Mouse (Mus musculus) stomach, embryonic 14.5 days (tissue): Measurements from ENCODE around the gene Camk2b. TPM values are rescaled to one million over a fixed set of nuclear protein-coding genes. Genes with fewer than 3 reads are reported as not detected.

ENCODE experiments used
- ATAC-seq: fragments of 200-750 bp; cut with Nextera tagmentation; 2 replicates; pipeline ENCODE4 v1.8.0; 2017; ENCODE audit warnings: low read depth, moderate TSS enrichment; ENCODE audit not compliant: insufficient number of reproducible peaks, insufficient read depth, low FRiP score
- H3K27ac ChIP-seq: fragments of 300-500 bp; sonication (generic); 2 replicates; pipeline ENCODE4 v1.5.1; 2014; ENCODE audit warnings: mild to moderate bottlenecking, low read length, moderate library complexity, mixed read lengths
- H3K27me3 ChIP-seq: fragments of 300-500 bp; sonication (generic); 2 replicates; pipeline ENCODE4 v1.6.1; 2014; ENCODE audit warnings: low read length, control low read depth, mixed read lengths; ENCODE audit not compliant: control insufficient read depth, insufficient read depth
- H3K36me3 ChIP-seq: fragments of 300-500 bp; sonication (generic); 2 replicates; pipeline ENCODE4 v1.6.1; 2014; ENCODE audit warnings: mild to moderate bottlenecking, control low read depth, low read length, moderate library complexity, mixed read lengths; ENCODE audit not compliant: control insufficient read depth, insufficient read depth
- H3K4me1 ChIP-seq: fragments of 300-500 bp; sonication (generic); 2 replicates; pipeline ENCODE4 v1.6.1; 2014; ENCODE audit warnings: low read length, control low read depth, mixed read lengths; ENCODE audit not compliant: control insufficient read depth, insufficient read depth
- H3K4me2 ChIP-seq: fragments of 300-500 bp; sonication (generic); replicated peaks from 2 replicates; pipeline ENCODE4 v1.6.1; 2014; ENCODE audit warnings: low read depth, low read length, control low read depth
- H3K4me3 ChIP-seq: fragments of 300-500 bp; sonication (generic); 2 replicates; pipeline ENCODE4 v1.5.1; 2014; ENCODE audit warnings: low read depth, low read length, control low read depth
- H3K9ac ChIP-seq: fragments of 300-500 bp; sonication (generic); replicated peaks from 2 replicates; pipeline ENCODE4 v1.6.1; 2014; ENCODE audit warnings: low read depth, mild to moderate bottlenecking, control low read depth, low read length, moderate library complexity, mixed read lengths
- H3K9me3 ChIP-seq: fragments of 300-500 bp; sonication (generic); 2 replicates; pipeline ENCODE4 v1.6.1; 2016; ENCODE audit warnings: low read depth, low read length, control low read depth; ENCODE audit not compliant: control insufficient read depth
- WGBS: fragments of 180-500 bp; shearing (Covaris S2); extraction: QIAGEN DNeasy Blood & Tissue Kit; methylation state at CpG from one replicate; pipeline ENCODE4 v1.1.7; 2014; 5-methylcytosine and 5-hydroxymethylcytosine counted together
- polyA plus RNA-seq: library from polyadenylated mRNA; unstranded; fragments of >200 nt; fragmentation: Nextera tagmentation; extraction: Ambion mirVana; gene quantifications from 2 replicates; pipeline ENCODE4 v1.2.1, GENCODE M21; 2014

The Camk2b gene
- polyA plus RNA-seq, 1 experiment from 2014 or later, result 2.5 TPM

DNA sequence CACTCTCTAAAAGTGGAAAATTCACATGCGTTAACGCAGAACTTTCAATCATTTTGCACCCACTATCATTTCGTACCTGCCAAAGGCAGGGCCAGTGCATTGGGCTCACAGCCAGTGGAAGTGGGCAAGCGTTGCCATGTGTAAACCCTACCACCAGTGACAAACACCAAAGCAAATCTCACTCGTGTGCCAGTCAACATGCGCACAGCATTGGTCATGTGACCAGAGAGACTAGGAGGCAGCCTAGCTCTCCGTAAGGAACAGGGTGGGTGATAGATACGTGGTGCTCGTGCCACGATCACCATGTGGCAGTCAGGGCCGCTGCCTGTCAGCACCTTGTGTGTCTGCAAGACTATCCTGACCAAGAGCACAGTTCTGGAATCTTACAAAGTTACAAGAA, 3.8 kb downstream of the Camk2b start:
- peaks cover 40% of the 10 kb centered on the region for H3K27me3 ChIP-seq
- 90% methylated on average over 11 of the region's 11 CpGs for WGBS
- ATAC-seq, result no peak

GRCm38 (mm10) chr11:6061891-6062290, 4.3 kb downstream of the Camk2b start:
- H3K9ac ChIP-seq, result no peak overlapping the region
- no peak overlapping the region for H3K4me2 ChIP-seq
- no peak overlapping the region for H3K27ac ChIP-seq
- peaks cover 3% of the 10 kb centered on the region for H3K4me1 ChIP-seq
- no peaks in the 10 kb centered on the region for H3K9me3 ChIP-seq
- H3K4me3 ChIP-seq, result no peak overlapping the region
- H3K27me3 ChIP-seq, result peaks cover 37% of the 10 kb centered on the region
- no peak for ATAC-seq
- WGBS, result 74% methylated on average over 5 of the region's 5 CpGs
- no peaks in the 10 kb centered on the region for H3K36me3 ChIP-seq

More for the DNA sequence above, 3.8 kb downstream of the Camk2b start:
- Histone ChIP-seq H3K36me3 (no peaks in the 10 kb centered on the region), H3K9ac (no peak overlapping the region), H3K4me3 (no peak overlapping the region), H3K27ac (no peak overlapping the region), H3K4me2 (no peak overlapping the region), H3K4me1 (peaks cover 3% of the 10 kb centered on the region), H3K9me3 (no peaks in the 10 kb centered on the region)

- no peak overlapping the region for H3K4me2 ChIP-seq
- no peak overlapping the region for H3K9ac ChIP-seq
- 89% methylated on average over 10 of the region's 10 CpGs for WGBS
- H3K27me3 ChIP-seq, result peaks cover 11% of the 10 kb centered on the region; the same call in 1 of the 2 replicates
- no peak for ATAC-seq
- H3K9me3 ChIP-seq, result no peaks in the 10 kb centered on the region
- H3K4me1 ChIP-seq, result no peaks in the 10 kb centered on the region
- H3K27ac ChIP-seq, result no peak overlapping the region
- H3K4me3 ChIP-seq, result no peak overlapping the region
- H3K36me3 ChIP-seq, result no peaks in the 10 kb centered on the region
These were observed 7.0 kb downstream of the Camk2b start for GRCm38 (mm10) chr11:6059162-6059561.

DNA sequence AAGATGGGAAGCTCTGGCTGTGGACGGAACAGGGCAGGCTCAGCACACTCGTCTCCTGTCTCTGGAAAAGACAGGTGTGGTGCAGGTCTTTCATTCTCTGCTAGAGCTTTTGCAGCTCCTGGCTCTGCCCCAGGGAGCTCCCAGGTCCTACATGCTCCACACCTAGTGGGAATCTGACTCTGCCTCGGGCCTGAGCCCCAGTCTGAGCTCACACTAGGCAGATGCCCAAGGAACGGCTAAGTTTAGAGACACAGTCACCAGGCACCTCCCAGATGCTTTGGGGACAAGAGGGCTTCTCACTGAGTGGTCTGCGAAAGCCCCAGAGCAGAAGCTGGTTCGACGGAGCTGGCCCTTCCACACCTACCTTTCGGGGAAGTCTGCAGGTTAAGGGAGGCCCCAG, 12.8 kb downstream of the Camk2b start:
- H3K9me3 ChIP-seq, result no peaks in the 10 kb centered on the region
- no peak overlapping the region for H3K4me3 ChIP-seq
- H3K27me3 ChIP-seq, result no peaks in the 10 kb centered on the region
- no peak overlapping the region for H3K9ac ChIP-seq
- WGBS, result 81% methylated on average over 8 of the region's 8 CpGs
- H3K4me2 ChIP-seq, result no peak overlapping the region
- no peaks in the 10 kb centered on the region for H3K36me3 ChIP-seq
- H3K4me1 ChIP-seq, result no peaks in the 10 kb centered on the region
- no peak overlapping the region for H3K27ac ChIP-seq
- no peak for ATAC-seq

GRCm38 (mm10) chr11:6050066-6050560, 16.0 kb downstream of the Camk2b start:
- Histone ChIP-seq H3K4me1 (no peaks in the 10 kb centered on the region), H3K4me2 (no peak overlapping the region), H3K27ac (no peak overlapping the region), H3K9me3 (no peaks in the 10 kb centered on the region), H3K36me3 (no peaks in the 10 kb centered on the region), H3K27me3 (no peaks in the 10 kb centered on the region), H3K4me3 (no peak overlapping the region), H3K9ac (no peak overlapping the region)
- ATAC-seq, result no peak
- 74% methylated on average over 4 of the region's 4 CpGs for WGBS

- no peak overlapping the region for H3K9ac ChIP-seq
- H3K27ac ChIP-seq, result no peak overlapping the region
- no peaks in the 10 kb centered on the region for H3K4me1 ChIP-seq
- no peak overlapping the region for H3K4me3 ChIP-seq
- ATAC-seq, result no peak
- H3K36me3 ChIP-seq, result no peaks in the 10 kb centered on the region
- H3K9me3 ChIP-seq, result no peaks in the 10 kb centered on the region
- H3K4me2 ChIP-seq, result no peak overlapping the region
- no peaks in the 10 kb centered on the region for H3K27me3 ChIP-seq
- 75% methylated on average over 9 of the region's 9 CpGs for WGBS
These were observed 18.0 kb downstream of the Camk2b start for GRCm38 (mm10) chr11:6048208-6048607.

GRCm38 (mm10) chr11:6038929-6039328, 27.2 kb downstream of the Camk2b start:
- H3K27ac ChIP-seq, result no peak overlapping the region
- WGBS, result 62% methylated on average over 7 of the region's 7 CpGs
- ATAC-seq, result no peak
- no peaks in the 10 kb centered on the region for H3K9me3 ChIP-seq
- H3K4me2 ChIP-seq, result no peak overlapping the region
- no peak overlapping the region for H3K4me3 ChIP-seq
- no peaks in the 10 kb centered on the region for H3K27me3 ChIP-seq
- no peaks in the 10 kb centered on the region for H3K36me3 ChIP-seq
- H3K4me1 ChIP-seq, result no peaks in the 10 kb centered on the region
- no peak overlapping the region for H3K9ac ChIP-seq

GRCm38 (mm10) chr11:6037686-6038085, 28.5 kb downstream of the Camk2b start:
- H3K9ac ChIP-seq, result no peak overlapping the region
- H3K4me2 ChIP-seq, result no peak overlapping the region
- H3K36me3 ChIP-seq, result no peaks in the 10 kb centered on the region
- no peaks in the 10 kb centered on the region for H3K9me3 ChIP-seq
- H3K4me3 ChIP-seq, result no peak overlapping the region
- WGBS, result 78% methylated on average over 7 of the region's 7 CpGs
- no peaks in the 10 kb centered on the region for H3K4me1 ChIP-seq
- H3K27me3 ChIP-seq, result no peaks in the 10 kb centered on the region
- H3K27ac ChIP-seq, result no peak overlapping the region
- no peak for ATAC-seq

- H3K27ac ChIP-seq, result no peak overlapping the region
- H3K9ac ChIP-seq, result no peak overlapping the region
- no peaks in the 10 kb centered on the region for H3K36me3 ChIP-seq
- no peak for ATAC-seq
- no peaks in the 10 kb centered on the region for H3K9me3 ChIP-seq
- no peak overlapping the region for H3K4me3 ChIP-seq
- no peaks in the 10 kb centered on the region for H3K27me3 ChIP-seq
- no peaks in the 10 kb centered on the region for H3K4me1 ChIP-seq
- WGBS, result 80% methylated on average over 7 of the region's 7 CpGs
- no peak overlapping the region for H3K4me2 ChIP-seq
These were observed 29.0 kb downstream of the Camk2b start for GRCm38 (mm10) chr11:6037198-6037597.
